Mouse (Mus musculus): ENCODE measurements around the gene Ssc4d.

Ssc4d gene

DNA sequence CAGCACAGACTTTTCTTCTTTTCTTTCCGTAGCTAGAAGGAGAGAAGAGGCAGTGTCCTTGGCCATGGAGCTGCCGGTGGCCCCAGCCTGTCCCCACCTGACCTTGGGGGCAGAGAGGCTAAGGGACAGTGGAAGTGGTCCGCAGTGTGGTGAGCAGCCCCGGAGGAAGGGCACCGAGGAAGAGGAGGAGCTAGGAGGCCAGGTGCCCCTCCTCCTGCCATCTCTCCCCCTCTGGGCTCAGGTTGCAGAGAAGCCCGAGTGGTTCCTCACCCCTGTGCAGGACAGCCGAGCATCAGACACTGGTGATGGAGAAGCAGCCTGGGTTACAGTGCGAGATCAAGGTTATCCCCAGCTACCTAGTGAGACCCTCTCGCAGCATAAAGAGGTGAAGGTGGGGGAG is at the start of gene Ssc4d:
TSS of gene Ssc4d (minus strand) at position 167 of the 400 bp plus-strand sequence.
- no peak for DNase-seq (ENCODE audit: low read depth, low spot score)

DNA sequence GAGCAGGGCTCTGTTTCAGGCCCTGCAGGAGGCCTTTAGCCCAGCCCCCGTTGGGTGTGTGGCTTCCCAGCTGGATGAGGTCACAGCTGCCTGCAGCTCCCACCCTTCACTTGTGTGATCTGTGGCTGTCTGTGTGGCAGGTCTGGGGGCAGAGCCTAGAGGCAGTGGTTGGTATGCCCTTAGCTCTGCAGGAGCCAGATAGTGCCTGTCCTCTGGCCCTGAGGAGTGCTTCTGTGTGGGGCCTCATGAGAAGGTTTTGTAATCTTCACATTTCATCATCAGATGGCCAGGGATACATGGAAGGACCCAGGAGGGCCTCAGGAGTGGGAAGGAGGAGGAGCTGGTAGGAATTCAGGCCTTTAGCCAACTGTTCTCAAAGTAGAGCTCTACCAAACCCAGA is 45.6 kb upstream of the Ssc4d start:
- no peak for DNase-seq (ENCODE audit: low read depth, low spot score)

DNA sequence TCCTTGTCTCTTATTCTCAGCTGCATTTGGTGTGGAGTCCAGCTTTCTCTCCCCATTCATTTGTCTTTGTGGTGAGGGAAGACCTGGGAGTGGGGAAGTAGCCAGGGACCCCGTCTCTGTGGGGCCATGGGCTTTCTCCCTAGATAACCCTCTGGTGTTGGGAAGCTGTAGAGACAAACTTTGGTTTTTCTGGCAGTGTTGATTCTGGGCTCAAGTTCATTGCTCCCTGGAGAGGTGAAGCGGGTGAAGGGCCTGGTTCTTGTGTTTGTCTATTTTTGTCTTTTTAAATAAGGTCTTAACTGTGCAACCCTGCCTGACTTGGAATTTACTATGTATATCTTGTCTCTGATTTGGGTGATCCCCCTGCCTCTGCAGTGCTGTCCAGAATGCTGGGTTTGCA is 44.4 kb upstream of the Ssc4d start:
- no peak for DNase-seq (ENCODE audit: low read depth, low spot score)

DNA sequence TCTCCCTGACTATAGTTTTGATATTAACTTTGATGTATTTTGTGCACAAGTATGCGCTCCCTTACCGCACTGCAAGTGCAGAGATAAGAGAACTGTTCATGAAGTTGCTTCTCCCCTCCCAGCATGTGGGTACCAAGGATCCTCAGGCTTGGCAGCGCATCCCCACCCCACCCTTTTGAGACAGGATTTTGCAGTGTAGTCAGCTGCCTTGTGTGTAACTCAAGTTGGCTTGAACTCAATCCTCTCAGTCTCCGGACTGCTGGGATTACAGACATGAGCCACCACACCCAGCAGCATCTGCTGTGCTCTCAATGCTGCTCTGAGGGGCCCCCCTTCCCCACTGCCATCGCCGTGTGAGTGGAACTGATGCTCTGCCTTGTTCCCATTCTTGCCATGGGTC is 42.9 kb upstream of the Ssc4d start:
- no peak for DNase-seq (ENCODE audit: low read depth, low spot score)

- DNase-seq (ENCODE audit: low read depth, low spot score) = no peak
Measured at GRCm38 (mm10) chr5:136016014-136016876, 41.9 kb upstream of the Ssc4d start.

DNA sequence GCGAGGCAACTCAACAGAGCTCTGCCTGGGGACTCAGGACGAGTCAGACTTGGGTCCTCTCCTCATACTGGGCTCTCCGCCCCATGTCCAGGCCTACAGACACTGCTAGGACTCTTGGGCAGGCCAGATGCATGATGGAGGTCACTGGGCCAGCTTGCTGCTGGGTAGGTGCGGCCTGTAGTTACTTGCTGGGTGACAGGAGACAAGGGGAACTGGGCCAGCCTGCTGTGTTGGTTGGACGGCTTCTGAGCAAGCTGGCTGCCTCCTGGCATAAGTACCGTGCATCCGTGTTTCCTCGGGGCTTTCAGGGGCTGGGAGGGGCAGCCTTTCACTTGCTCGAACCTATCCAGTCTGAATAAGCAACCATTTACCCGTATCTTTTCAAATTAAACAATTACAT is 41.3 kb upstream of the Ssc4d start:
- no peak for DNase-seq (ENCODE audit: low read depth, low spot score)

GRCm38 (mm10) chr5:136014877-136015276 is 40.5 kb upstream of the Ssc4d start:
- no peak for DNase-seq (ENCODE audit: low read depth, low spot score)

GRCm38 (mm10) chr5:136007745-136008144 is 33.4 kb upstream of the Ssc4d start:
- DNase-seq (ENCODE audit: low read depth, low spot score) = no peak

- no peak for DNase-seq (ENCODE audit: low read depth, low spot score)
Measured at GRCm38 (mm10) chr5:136004537-136004936, 30.2 kb upstream of the Ssc4d start.

- DNase-seq (ENCODE audit: low read depth, low spot score) = no peak
Measured at GRCm38 (mm10) chr5:136002751-136003151, 28.4 kb upstream of the Ssc4d start.

- no peak for DNase-seq (ENCODE audit: low read depth, low spot score)
Measured at GRCm38 (mm10) chr5:136002325-136002724, 28.0 kb upstream of the Ssc4d start.

DNA sequence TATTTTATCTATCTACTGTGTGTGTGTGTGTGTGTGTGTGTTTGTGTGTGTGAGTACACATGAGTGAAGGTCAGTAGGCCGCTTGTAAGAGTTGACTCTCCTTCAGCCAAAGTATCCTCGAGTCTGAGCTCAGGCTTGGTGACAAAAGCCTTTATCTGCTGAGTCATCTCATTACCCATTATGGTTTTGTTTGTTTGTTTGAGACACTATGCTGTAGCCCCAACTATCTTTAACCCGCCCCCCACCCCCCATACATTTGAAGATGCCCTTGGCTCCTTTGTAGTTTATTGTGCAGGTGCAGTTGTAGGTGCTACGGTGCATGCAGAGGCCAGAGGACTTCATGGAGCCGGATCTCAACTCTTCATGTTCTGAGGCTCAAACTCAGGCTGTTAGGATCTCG is 26.9 kb upstream of the Ssc4d start:
- DNase-seq (ENCODE audit: low read depth, low spot score) = no peak

- DNase-seq (ENCODE audit: low read depth, low spot score) = no peak
Measured at GRCm38 (mm10) chr5:135996162-135996561, 21.8 kb upstream of the Ssc4d start.

GRCm38 (mm10) chr5:135994725-135995687 is 20.7 kb upstream of the Ssc4d start, which contains the start of gene Dtx2:
TSS of gene Dtx2 (plus strand) at chr5:135994800.
- DNase-seq (ENCODE audit: low read depth, low spot score) = peak; percentile 76

- DNase-seq (ENCODE audit: low read depth, low spot score) = no peak
Measured at GRCm38 (mm10) chr5:135994335-135994724, 20.0 kb upstream of the Ssc4d start.

- DNase-seq (ENCODE audit: low read depth, low spot score) = no peak
Measured at GRCm38 (mm10) chr5:135993381-135993965, 19.1 kb upstream of the Ssc4d start.

- DNase-seq (ENCODE audit: low read depth, low spot score) = no peak
Measured at GRCm38 (mm10) chr5:135990601-135991000, 16.3 kb upstream of the Ssc4d start.

- DNase-seq (ENCODE audit: low read depth, low spot score) = no peak
Measured at GRCm38 (mm10) chr5:135987248-135987647, 12.9 kb upstream of the Ssc4d start.

DNA sequence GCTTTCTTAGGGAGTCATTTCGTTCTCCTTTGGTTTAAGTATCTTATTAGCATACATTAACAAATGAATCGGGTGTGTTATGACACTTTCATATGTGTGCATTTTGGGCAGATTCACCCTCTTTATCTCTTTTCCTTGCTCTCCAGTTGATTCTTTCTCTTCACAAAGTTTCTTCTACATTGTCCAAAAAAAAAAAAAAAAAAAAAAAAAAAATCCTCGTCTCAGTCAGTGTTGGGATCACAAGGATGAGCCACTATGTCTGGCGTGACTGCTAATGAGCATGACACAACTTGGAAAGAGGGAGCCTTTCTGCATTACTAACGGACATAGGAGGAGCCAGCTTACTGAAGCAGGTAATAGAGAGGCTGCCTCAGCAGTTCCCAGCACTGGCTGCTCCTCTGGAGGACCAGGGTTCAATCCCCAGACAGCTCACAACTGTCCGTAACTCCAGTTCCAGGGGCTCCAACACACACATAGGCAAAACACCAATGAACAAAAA is 10.3 kb upstream of the Ssc4d start:
- no peak for DNase-seq (ENCODE audit: low read depth, low spot score)

- DNase-seq (ENCODE audit: low read depth, low spot score) = peak; percentile 37
Measured at GRCm38 (mm10) chr5:135982398-135982797, 8.1 kb upstream of the Ssc4d start.

GRCm38 (mm10) chr5:135979904-135980303 is 5.6 kb upstream of the Ssc4d start, which contains the start of gene Zp3:
TSS of gene Zp3 (plus strand) at chr5:135980099.
- no peak for DNase-seq (ENCODE audit: low read depth, low spot score)

DNA sequence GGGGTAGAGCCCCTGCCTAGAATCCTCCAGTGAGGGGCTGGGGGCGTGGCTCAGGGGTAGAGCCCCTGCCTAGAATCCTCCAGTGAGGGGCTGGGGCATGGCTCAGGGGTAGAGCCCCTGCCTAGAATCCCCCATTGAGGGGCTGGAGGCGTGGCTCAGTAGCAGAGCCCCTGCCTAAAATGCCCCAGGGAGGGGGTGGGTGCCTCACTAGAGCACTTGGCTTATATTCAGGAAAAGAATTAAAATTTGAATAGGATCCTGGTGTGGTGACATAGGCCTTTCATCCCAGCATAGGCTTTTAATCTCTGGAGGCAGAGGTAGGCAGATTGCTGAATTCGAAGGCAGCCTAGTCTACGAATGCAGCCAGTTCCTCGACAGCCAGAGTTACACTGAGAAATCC is 5.0 kb upstream of the Ssc4d start:
- DNase-seq (ENCODE audit: low read depth, low spot score) = no peak

All from retina, adult 2 months (tissue).